Mouse (Mus musculus): ENCODE measurements around the gene Atf4. TPM values are rescaled to one million over a fixed set of nuclear protein-coding genes. Genes with fewer than 3 reads are reported as not detected.
A peak's percentile ranks its signal among the peaks of the same experiment; 100 is the strongest.

Atf4 gene
- total and polyA plus RNA-seq, 2 experiments from 2014 or later: 109 to 163 TPM

- peak; percentile 65 for TF ChIP-seq CTCF (IDR thresholded peaks at IDR 0.05; ENCODE audit: low read depth)
- 1% methylated on average over 48 of the region's 50 CpGs for WGBS
- Histone ChIP-seq H3K27ac (ENCODE audit: low read depth, low read length) (peak within 1 kb of the TSS; percentile 59; the same call in 1 of the 2 replicates), H3K4me1 (ENCODE audit: insufficient read depth) (no peaks in the 10 kb centered on the region), H3K27me3 (ENCODE audit: insufficient read depth, low read length) (peaks cover 33% of the 10 kb centered on the region), H3K4me2 (ENCODE audit: low read depth) (peak within 1 kb of the TSS; percentile 77), H3K4me3 (ENCODE audit: low read depth, low read length) (peak within 1 kb of the TSS; percentile 72), H3K36me3 (ENCODE audit: insufficient read depth) (no peaks in the 10 kb centered on the region), H3K9ac (peak within 1 kb of the TSS; percentile 69), H3K9me3 (ENCODE audit: low read length) (no peaks in the 10 kb centered on the region)
- ATAC-seq: peak; percentile 95
- DNase-seq: peak; percentile 88
These were observed 31.9 kb downstream of the Atf4 start, which contains the start of gene Cacna1i for GRCm38 (mm10) chr15:80286851-80287415. TSS of gene Cacna1i (plus strand) at chr15:80287238.

- Histone ChIP-seq H3K9me3 (ENCODE audit: low read length) (no peaks in the 10 kb centered on the region), H3K4me3 (ENCODE audit: low read depth, low read length) (peak overlapping the region; percentile 72), H3K36me3 (ENCODE audit: insufficient read depth) (no peaks in the 10 kb centered on the region), H3K27me3 (ENCODE audit: insufficient read depth, low read length) (peaks cover 27% of the 10 kb centered on the region), H3K9ac (peak overlapping the region; percentile 69), H3K4me2 (ENCODE audit: low read depth) (peak overlapping the region; percentile 77), H3K27ac (ENCODE audit: low read depth, low read length) (no peak overlapping the region), H3K4me1 (ENCODE audit: insufficient read depth) (no peaks in the 10 kb centered on the region)
- TF ChIP-seq CTCF (IDR thresholded peaks at IDR 0.05; ENCODE audit: low read depth): no peak
- WGBS: 3% methylated on average over 23 of the region's 23 CpGs
- ATAC-seq: no peak
- no peak for DNase-seq
These were observed 33.1 kb downstream of the Atf4 start for GRCm38 (mm10) chr15:80288036-80288435.

GRCm38 (mm10) chr15:80289436-80289835 is 34.5 kb downstream of the Atf4 start:
- no peaks in the 10 kb centered on the region for H3K36me3 ChIP-seq (ENCODE audit: insufficient read depth)
- TF ChIP-seq CTCF (IDR thresholded peaks at IDR 0.05; ENCODE audit: low read depth): peak; percentile 65
- H3K9me3 ChIP-seq (ENCODE audit: low read length): no peaks in the 10 kb centered on the region
- peak overlapping the region; percentile 77 for H3K4me2 ChIP-seq (ENCODE audit: low read depth)
- ATAC-seq (no peak), DNase-seq (peak; percentile 58)
- 9% methylated on average over 10 of the region's 10 CpGs for WGBS
- H3K4me3 ChIP-seq (ENCODE audit: low read depth, low read length): no peak overlapping the region; the same call in 1 of the 2 replicates
- H3K4me1 ChIP-seq (ENCODE audit: insufficient read depth): no peaks in the 10 kb centered on the region
- peaks cover 27% of the 10 kb centered on the region for H3K27me3 ChIP-seq (ENCODE audit: insufficient read depth, low read length)
- no peak overlapping the region for H3K9ac ChIP-seq
- H3K27ac ChIP-seq (ENCODE audit: low read depth, low read length): no peak overlapping the region

- no peaks in the 10 kb centered on the region for H3K36me3 ChIP-seq (ENCODE audit: insufficient read depth)
- no peak overlapping the region for H3K4me2 ChIP-seq (ENCODE audit: low read depth)
- ATAC-seq: no peak
- no peak overlapping the region for H3K4me3 ChIP-seq (ENCODE audit: low read depth, low read length)
- no peaks in the 10 kb centered on the region for H3K4me1 ChIP-seq (ENCODE audit: insufficient read depth)
- H3K27me3 ChIP-seq (ENCODE audit: insufficient read depth, low read length): no peaks in the 10 kb centered on the region
- 96% methylated on average over 1 of the region's 1 CpGs for WGBS
- no peak overlapping the region for H3K9ac ChIP-seq
- no peak overlapping the region for H3K27ac ChIP-seq (ENCODE audit: low read depth, low read length)
- DNase-seq: no peak
- H3K9me3 ChIP-seq (ENCODE audit: low read length): no peaks in the 10 kb centered on the region
- TF ChIP-seq CTCF (IDR thresholded peaks at IDR 0.05; ENCODE audit: low read depth): peak; percentile 32; the same call in 1 of the 2 replicates
These were observed 42.2 kb downstream of the Atf4 start for GRCm38 (mm10) chr15:80297146-80297545.

GRCm38 (mm10) chr15:80303779-80304178 is 48.8 kb downstream of the Atf4 start:
- no peak for DNase-seq
- ATAC-seq: no peak
- 71% methylated on average over 14 of the region's 14 CpGs for WGBS
- H3K27ac ChIP-seq (ENCODE audit: low read depth, low read length): no peak overlapping the region
- no peak overlapping the region for H3K4me3 ChIP-seq (ENCODE audit: low read depth, low read length)
- no peaks in the 10 kb centered on the region for H3K36me3 ChIP-seq (ENCODE audit: insufficient read depth)
- H3K27me3 ChIP-seq (ENCODE audit: insufficient read depth, low read length): no peaks in the 10 kb centered on the region
- TF ChIP-seq CTCF (IDR thresholded peaks at IDR 0.05; ENCODE audit: low read depth): no peak
- no peak overlapping the region for H3K9ac ChIP-seq
- no peaks in the 10 kb centered on the region for H3K4me1 ChIP-seq (ENCODE audit: insufficient read depth)
- H3K4me2 ChIP-seq (ENCODE audit: low read depth): no peak overlapping the region
- no peaks in the 10 kb centered on the region for H3K9me3 ChIP-seq (ENCODE audit: low read length)

GRCm38 (mm10) chr15:80304188-80304587 is 49.2 kb downstream of the Atf4 start:
- Histone ChIP-seq H3K4me3 (ENCODE audit: low read depth, low read length) (no peak overlapping the region), H3K4me1 (ENCODE audit: insufficient read depth) (no peaks in the 10 kb centered on the region), H3K4me2 (ENCODE audit: low read depth) (no peak overlapping the region), H3K27ac (ENCODE audit: low read depth, low read length) (no peak overlapping the region), H3K27me3 (ENCODE audit: insufficient read depth, low read length) (no peaks in the 10 kb centered on the region), H3K36me3 (ENCODE audit: insufficient read depth) (no peaks in the 10 kb centered on the region), H3K9me3 (ENCODE audit: low read length) (no peaks in the 10 kb centered on the region), H3K9ac (no peak overlapping the region)
- TF ChIP-seq CTCF (IDR thresholded peaks at IDR 0.05; ENCODE audit: low read depth): no peak
- DNase-seq: no peak
- WGBS: 78% methylated on average over 12 of the region's 12 CpGs
- ATAC-seq: no peak

GRCm38 (mm10) chr15:80306146-80306545 is 51.2 kb downstream of the Atf4 start:
- H3K9ac ChIP-seq: no peak overlapping the region
- no peak for TF ChIP-seq CTCF (IDR thresholded peaks at IDR 0.05; ENCODE audit: low read depth)
- H3K36me3 ChIP-seq (ENCODE audit: insufficient read depth): no peaks in the 10 kb centered on the region
- H3K27me3 ChIP-seq (ENCODE audit: insufficient read depth, low read length): no peaks in the 10 kb centered on the region
- WGBS: 68% methylated on average over 8 of the region's 8 CpGs
- H3K9me3 ChIP-seq (ENCODE audit: low read length): no peaks in the 10 kb centered on the region
- no peaks in the 10 kb centered on the region for H3K4me1 ChIP-seq (ENCODE audit: insufficient read depth)
- DNase-seq (no peak), ATAC-seq (no peak)
- no peak overlapping the region for H3K27ac ChIP-seq (ENCODE audit: low read depth, low read length)
- H3K4me2 ChIP-seq (ENCODE audit: low read depth): no peak overlapping the region
- H3K4me3 ChIP-seq (ENCODE audit: low read depth, low read length): no peak overlapping the region

Other genes with a start within 250 kb of the Atf4 start
- 13.2 and 17.8 TPM in 2 replicates for gene Pdgfb, start 240.2 kb upstream of the Atf4 start, total RNA-seq (2014; rRNA removed)
- gene Pdgfb, start 240.2 kb upstream of the Atf4 start, polyA plus RNA-seq (2015; fragmentation: Nextera tagmentation; extraction: Ambion mirVana): 4.6 and 7.6 TPM in 2 replicates
- 113 and 127 TPM in 2 replicates for gene Syngr1, start 163.8 kb upstream of the Atf4 start, total RNA-seq (2014; rRNA removed)
- 58.6 and 69.0 TPM in 2 replicates for gene Syngr1, start 163.8 kb upstream of the Atf4 start, polyA plus RNA-seq (2015; fragmentation: Nextera tagmentation; extraction: Ambion mirVana)
- gene Rpl3, start 163.3 kb upstream of the Atf4 start, total RNA-seq (2014; rRNA removed): 804 and 1,069 TPM in 2 replicates
- gene Rpl3, start 163.3 kb upstream of the Atf4 start, polyA plus RNA-seq (2015; fragmentation: Nextera tagmentation; extraction: Ambion mirVana): 578 and 651 TPM in 2 replicates
- 48.8 and 52.1 TPM in 2 replicates for gene Tab1, start 122.1 kb upstream of the Atf4 start, total RNA-seq (2014; rRNA removed)
- 21.6 and 25.7 TPM in 2 replicates for gene Tab1, start 122.1 kb upstream of the Atf4 start, polyA plus RNA-seq (2015; fragmentation: Nextera tagmentation; extraction: Ambion mirVana)
- gene Mgat3, start 81.5 kb upstream of the Atf4 start, total RNA-seq (2014; rRNA removed): 62.8 and 65.6 TPM in 2 replicates
- gene Mgat3, start 81.5 kb upstream of the Atf4 start, polyA plus RNA-seq (2015; fragmentation: Nextera tagmentation; extraction: Ambion mirVana): 7.5 and 9.9 TPM in 2 replicates
- gene Mief1, start 21.2 kb upstream of the Atf4 start, total RNA-seq (2014; rRNA removed): 28.1 and 37.0 TPM in 2 replicates
- gene Mief1, start 21.2 kb upstream of the Atf4 start, polyA plus RNA-seq (2015; fragmentation: Nextera tagmentation; extraction: Ambion mirVana): 13.5 and 20.0 TPM in 2 replicates
- gene AC140267.1, start 19.3 kb upstream of the Atf4 start, total RNA-seq (2014; rRNA removed): not detected in 2 replicates
- not detected in 2 replicates for gene AC140267.1, start 19.3 kb upstream of the Atf4 start, polyA plus RNA-seq (2015; fragmentation: Nextera tagmentation; extraction: Ambion mirVana)
- gene Rps19bp1, start 9.1 kb downstream of the Atf4 start, total RNA-seq (2014; rRNA removed): 38.7 and 56.6 TPM in 2 replicates
- gene Rps19bp1, start 9.1 kb downstream of the Atf4 start, polyA plus RNA-seq (2015; fragmentation: Nextera tagmentation; extraction: Ambion mirVana): 84.7 and 98.9 TPM in 2 replicates
- 11.1 and 12.5 TPM in 2 replicates for gene Cacna1i, start 32.1 kb downstream of the Atf4 start, total RNA-seq (2014; rRNA removed)
- gene Cacna1i, start 32.1 kb downstream of the Atf4 start, polyA plus RNA-seq (2015; fragmentation: Nextera tagmentation; extraction: Ambion mirVana): 0.34 and 0.58 TPM in 2 replicates

All from forebrain, postnatal 0 days (tissue).